Mouse (Mus musculus) kidney, adult 11 months (tissue): ENCODE results near the gene Vamp2.

Experiments used
- DNase-seq: peaks from one replicate; pipeline ENCODE4 v3.0.0; 2022

Gene Vamp2

GRCm38 (mm10) chr11:69065394-69065925 is 22.8 kb upstream of the Vamp2 start:
- DNase-seq, result no peak

GRCm38 (mm10) chr11:69066163-69066861 is 22.0 kb upstream of the Vamp2 start:
- DNase-seq, result no peak

- DNase-seq, result peak; percentile 85
Observed at GRCm38 (mm10) chr11:69066956-69067355, 21.3 kb upstream of the Vamp2 start.

GRCm38 (mm10) chr11:69067601-69068000 is 20.7 kb upstream of the Vamp2 start:
- no peak for DNase-seq

- no peak for DNase-seq
Observed at GRCm38 (mm10) chr11:69070093-69070492, 18.2 kb upstream of the Vamp2 start.

GRCm38 (mm10) chr11:69070590-69071222 is 17.6 kb upstream of the Vamp2 start, which contains the start of gene Tmem107:
Gene Tmem107 (plus strand): TSS chr11:69070806.
- DNase-seq, result peak; percentile 95

- DNase-seq, result no peak
Observed at GRCm38 (mm10) chr11:69071262-69071661, 17.0 kb upstream of the Vamp2 start.

- no peak for DNase-seq
Observed at GRCm38 (mm10) chr11:69072234-69072633, 16.1 kb upstream of the Vamp2 start.

- DNase-seq, result no peak
Observed at GRCm38 (mm10) chr11:69072666-69073064, 15.6 kb upstream of the Vamp2 start.

- DNase-seq, result peak; percentile 88
Observed at GRCm38 (mm10) chr11:69073065-69073888, 15.0 kb upstream of the Vamp2 start.

- DNase-seq, result no peak
Observed at GRCm38 (mm10) chr11:69073951-69074775, 14.1 kb upstream of the Vamp2 start.

- no peak for DNase-seq
Observed at GRCm38 (mm10) chr11:69074776-69075069, 13.6 kb upstream of the Vamp2 start.

GRCm38 (mm10) chr11:69075764-69076479 is 12.4 kb upstream of the Vamp2 start:
- DNase-seq, result no peak

GRCm38 (mm10) chr11:69076572-69076971 is 11.7 kb upstream of the Vamp2 start:
- DNase-seq, result no peak

GRCm38 (mm10) chr11:69077316-69077715 is 11.0 kb upstream of the Vamp2 start:
- no peak for DNase-seq

- no peak for DNase-seq
Observed at GRCm38 (mm10) chr11:69078041-69078440, 10.2 kb upstream of the Vamp2 start.

GRCm38 (mm10) chr11:69078805-69079438 is 9.4 kb upstream of the Vamp2 start:
- DNase-seq, result peak; percentile 9

GRCm38 (mm10) chr11:69080102-69080854 is 8.0 kb upstream of the Vamp2 start:
- DNase-seq, result peak; percentile 18

GRCm38 (mm10) chr11:69080855-69081222 is 7.5 kb upstream of the Vamp2 start:
- no peak for DNase-seq

- DNase-seq, result no peak
Observed at GRCm38 (mm10) chr11:69081613-69082012, 6.7 kb upstream of the Vamp2 start.

GRCm38 (mm10) chr11:69085608-69086007 is 2.7 kb upstream of the Vamp2 start:
- DNase-seq, result no peak
